Mouse (Mus musculus) thymus, postnatal 0 days (tissue): ENCODE results near the gene Flt1. TPM values are rescaled to one million over a fixed set of nuclear protein-coding genes. Genes with fewer than 3 reads are reported as not detected.

Experiments used
- DNase-seq: peaks from one replicate; pipeline ENCODE4 v3.0.0-alpha.2; 2015; ENCODE audit warnings: low spot score
- polyA plus RNA-seq: library from polyadenylated mRNA; unstranded; fragments of >200 nt; fragmentation: Nextera tagmentation; extraction: Ambion mirVana; gene quantifications from 2 replicates; pipeline ENCODE4 v1.2.1, GENCODE M21; 2015

The Flt1 gene
- polyA plus RNA-seq: 2.0 and 2.9 TPM in 2 replicates

DNA sequence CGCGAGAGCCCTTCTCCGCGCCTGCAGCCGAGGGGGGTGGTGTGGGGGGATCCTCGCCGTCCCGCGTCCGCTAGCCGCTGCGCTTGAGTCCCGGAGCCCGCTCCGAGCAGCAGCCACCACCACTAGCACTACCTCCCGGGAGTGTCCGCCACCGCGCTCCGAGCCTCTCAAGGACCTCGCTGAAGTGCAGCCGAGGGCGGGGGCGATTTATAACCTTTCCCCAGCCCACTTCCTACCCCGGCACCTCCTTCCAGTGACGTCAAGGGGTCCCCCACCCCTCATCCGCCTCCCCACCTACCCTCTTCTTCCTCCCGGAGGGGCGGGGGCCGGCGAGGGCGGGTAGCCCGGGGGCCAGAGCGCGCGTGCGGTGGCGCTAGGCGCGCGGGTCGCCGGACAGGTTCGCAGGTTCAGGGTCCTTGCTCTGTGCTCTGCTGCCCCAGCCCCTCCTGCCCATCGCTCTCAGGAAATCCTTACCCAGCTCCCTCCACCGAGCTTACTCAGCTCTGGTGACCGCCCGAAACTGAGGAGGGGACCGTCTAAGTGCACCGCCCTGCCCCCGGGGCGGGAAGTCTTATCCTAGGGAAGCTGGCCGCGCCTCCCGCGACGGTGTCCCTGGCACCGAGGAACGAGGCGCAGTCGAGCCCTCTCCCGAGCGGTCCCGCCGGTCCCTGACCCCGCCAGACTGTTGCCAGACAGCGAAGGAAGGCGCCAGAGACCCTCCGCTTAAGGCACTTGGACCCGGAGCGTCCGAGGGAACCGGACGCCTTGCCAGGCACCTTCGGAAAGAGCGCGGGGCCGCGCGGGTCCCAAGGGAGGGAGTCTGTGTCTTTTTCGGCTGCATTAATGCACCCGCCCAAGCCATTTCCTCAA lies at the start of gene Flt1:
Gene Flt1 (minus strand): TSS at position 181 of the 870 bp plus-strand sequence.
- DNase-seq: no peak

GRCm38 (mm10) chr5:147775222-147775621 lies 49.4 kb upstream of the Flt1 start:
- DNase-seq: no peak

GRCm38 (mm10) chr5:147769918-147770317 lies 44.1 kb upstream of the Flt1 start:
- no peak for DNase-seq

DNA sequence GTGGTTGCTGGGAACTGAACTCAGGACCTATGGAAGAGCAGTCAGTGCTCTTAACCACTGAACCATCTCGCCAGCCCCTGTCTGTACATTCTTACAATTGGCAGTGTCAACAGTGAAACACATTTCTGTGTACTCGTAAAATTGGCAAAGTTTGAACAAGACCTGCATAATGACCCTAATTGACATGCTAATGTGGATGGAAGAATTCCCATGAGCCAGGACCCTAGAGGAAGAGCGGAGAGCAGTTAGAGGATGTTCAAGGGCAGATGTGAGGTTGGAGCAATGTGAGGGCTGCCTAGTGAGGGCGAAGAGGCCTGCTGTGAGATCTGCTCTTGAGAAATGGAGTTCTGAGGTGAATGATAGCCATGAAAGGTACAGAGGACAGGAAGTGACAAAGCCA lies 38.2 kb upstream of the Flt1 start:
- no peak for DNase-seq

DNA sequence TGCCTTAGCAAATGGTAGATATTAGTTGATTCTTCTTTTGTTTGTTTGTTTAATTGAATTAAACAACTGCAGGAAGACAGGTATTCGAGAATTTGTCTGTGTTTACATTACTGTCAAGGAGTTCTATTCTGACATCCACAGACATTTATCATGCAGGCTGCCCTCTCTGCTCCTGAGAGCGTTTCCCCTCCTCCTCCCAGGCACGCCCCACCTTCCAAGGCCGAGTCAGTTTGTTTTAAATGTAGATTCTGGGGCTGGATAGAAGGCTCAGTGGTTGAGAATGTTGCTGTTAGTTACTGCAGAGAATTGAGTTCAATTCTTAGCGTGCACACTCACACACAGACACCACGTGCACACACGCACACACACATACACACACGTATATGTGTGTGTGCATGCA lies 36.2 kb upstream of the Flt1 start:
- no peak for DNase-seq

DNA sequence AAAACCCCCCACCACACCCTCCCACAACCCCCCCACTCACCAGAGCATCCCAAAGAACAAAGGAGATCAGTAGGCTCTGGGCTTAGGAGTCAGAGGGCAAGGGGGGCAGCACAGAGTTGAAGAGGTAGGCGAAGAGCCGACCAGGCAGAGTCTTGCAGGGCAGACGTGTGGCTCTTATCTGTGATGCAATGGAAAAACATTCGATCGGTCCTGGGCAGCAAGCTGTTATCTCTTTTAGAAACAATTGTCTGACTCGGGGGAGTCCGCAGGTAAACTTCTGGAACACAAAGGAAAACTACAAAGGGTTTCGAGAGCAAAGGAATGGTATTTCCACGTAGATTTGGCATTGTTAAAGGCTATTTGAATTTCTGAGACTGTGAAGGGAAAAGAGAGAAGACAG lies 35.5 kb upstream of the Flt1 start:
- no peak for DNase-seq

GRCm38 (mm10) chr5:147758640-147759319 lies 33.0 kb upstream of the Flt1 start:
- no peak for DNase-seq

DNA sequence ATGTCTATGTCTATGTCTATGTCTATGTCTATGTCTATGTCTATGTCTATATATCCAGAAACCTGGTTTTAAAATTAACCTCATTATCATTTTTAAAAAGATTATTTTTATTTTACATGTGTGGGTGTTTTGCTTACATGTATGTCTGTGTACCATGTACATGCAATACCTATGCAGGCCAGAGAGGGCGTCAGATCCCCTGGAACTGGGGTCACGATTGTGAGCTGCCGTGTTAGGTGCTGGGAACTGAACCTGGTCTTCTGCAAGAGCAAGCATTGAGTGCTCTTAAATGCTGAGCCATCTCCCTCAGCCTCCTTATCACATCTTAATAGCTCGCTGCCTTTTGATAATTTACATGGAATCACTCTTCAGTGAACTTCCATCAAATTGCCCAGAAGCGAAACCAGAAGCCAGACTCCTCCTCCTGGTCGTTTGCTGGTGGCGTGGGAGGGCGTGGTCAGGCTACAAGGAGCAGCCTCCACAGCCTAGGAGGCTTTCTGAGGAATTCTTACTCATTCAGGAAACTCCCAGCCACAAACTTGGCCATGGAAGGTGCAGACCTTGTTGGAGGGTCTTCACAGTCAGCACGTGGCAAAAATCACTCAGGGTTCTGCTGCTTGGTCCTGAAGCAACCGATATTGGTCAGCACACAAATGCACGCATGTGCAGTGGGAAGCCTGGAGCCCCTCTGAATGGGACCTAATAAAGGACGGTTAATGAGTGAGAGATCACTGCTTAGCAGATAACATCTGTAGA lies 32.2 kb upstream of the Flt1 start:
- DNase-seq: no peak

DNA sequence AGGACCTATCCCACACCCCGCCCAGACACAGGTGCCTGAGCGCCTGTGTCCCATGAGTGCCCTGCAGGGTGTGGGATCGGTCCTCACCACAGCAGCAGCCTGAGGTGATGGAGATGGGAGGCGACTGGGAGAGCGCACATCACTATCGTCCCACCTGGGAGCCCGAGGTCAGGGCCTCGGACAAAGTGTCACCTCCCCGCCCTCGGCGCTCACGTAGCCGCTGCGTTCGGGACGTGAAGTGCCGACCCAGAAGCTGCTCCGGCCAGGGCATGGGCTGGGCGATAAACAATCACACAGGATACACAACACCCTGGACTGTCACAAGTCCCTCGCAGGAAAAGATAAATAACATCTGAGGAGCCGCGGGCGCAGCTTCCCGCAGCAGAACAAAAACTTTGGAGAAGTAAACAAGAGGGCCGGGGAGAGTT lies 27.1 kb upstream of the Flt1 start:
- DNase-seq: no peak

DNA sequence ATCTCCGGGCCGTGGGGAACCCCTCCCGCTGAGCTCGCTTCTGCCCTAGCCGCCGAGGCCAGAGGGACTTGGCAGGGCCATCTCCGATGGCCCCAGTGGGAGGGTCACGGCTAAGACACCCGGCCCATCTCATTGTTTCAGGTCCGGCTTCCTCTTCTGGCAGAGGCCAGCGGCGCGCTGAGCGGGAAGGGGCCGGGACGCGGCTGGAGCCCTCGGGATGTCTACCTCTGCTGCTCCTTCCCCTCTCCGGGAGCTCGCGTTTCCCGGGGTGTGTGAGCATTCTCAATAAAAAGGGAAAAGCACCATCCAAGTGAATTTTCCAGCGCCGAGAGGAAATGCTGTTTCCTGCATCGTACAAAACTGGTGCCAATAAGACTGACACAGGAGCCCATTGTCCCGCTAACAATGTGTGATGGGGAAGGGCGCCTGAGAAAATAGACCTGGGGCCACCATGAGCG lies 25.9 kb upstream of the Flt1 start:
- no peak for DNase-seq

- DNase-seq: no peak
Measured at GRCm38 (mm10) chr5:147749972-147750371, 24.2 kb upstream of the Flt1 start.

GRCm38 (mm10) chr5:147748081-147748581 lies 22.3 kb upstream of the Flt1 start:
- DNase-seq: no peak

DNA sequence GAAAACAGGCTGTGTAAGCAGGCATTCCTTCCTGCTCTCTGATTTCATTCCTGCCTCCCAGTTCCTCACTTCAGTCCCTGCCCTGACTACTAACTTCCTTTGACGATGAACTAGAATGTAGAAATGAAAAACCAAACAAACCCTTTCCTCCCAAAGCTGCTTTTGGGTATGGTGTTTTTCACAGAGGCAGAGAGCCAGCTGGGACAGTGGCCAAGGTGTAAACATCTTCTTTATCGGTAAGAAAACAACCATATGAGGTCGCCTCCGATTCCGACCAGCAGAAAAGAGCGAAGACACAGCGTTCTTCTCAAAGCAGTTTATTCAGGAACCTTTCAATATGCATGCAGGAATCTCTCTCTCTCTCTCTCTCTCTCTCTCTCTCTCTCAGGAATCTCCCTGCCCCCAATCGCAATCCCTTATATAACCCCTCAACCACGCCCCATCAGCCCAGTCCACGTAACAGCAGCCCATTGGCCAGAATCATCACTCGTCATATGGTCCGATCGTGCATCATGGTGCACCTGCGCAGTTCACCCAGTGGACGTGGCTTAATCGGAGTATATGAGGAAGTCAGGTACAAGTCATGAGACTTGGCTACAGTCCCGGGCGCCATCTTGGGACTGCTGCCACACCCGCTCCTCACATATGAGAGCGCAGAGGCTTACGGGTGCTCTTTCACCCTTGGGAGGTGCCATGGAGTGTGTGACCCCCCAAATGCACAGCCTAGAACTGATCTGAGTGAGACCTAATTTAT lies 19.3 kb upstream of the Flt1 start:
- no peak for DNase-seq

DNA sequence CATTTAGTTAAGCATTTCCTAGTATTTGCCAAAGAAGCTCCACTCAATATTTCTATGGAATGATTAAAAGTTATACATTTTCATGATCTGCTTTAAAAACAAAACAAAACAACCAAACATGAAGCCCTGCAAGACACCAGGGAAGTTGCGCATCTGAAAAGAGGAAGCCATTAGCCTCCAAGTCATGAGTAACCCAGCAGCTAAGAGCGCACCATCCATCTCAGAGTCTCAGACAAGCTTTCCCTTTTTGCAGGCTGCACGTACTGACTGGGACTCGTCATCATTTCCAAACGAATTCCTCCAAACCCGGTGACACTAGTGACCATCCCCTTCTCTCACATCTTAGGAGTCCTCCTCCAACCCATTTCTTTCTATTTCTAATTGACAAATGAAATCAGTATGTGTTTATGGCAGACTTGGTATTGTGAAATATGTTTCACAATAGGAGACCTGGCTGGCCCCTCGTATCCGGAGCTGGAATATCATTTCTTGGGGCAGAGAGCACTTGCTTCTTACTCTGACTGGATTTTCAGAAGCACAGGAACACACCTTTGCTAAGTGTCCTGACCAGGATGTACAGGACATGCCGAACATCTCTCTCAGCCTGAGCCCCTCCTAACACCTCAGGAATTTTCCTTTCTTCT lies 16.8 kb upstream of the Flt1 start:
- no peak for DNase-seq

- no peak for DNase-seq
Measured at GRCm38 (mm10) chr5:147736766-147737280, 11.0 kb upstream of the Flt1 start.

DNA sequence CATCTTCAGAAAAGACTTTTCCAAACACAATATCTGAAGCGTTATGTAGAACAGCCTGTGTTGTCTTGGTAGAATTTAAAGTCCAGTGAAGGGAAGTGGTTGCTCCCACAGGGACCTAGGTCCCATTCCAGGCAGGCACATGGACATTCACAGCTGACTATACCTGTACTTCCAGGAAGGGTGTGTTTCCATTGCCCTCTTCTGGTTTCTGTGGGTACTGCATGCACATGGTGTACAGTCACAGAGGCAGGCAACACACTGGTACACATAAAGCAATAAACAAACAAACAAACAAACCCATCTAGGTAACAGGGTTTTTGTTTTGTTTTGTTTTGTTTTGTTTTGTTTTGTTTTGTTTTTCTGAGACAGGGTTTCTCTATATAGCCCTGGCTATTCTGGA lies 7.9 kb upstream of the Flt1 start:
- DNase-seq: no peak

GRCm38 (mm10) chr5:147732926-147733325 lies 7.1 kb upstream of the Flt1 start:
- no peak for DNase-seq

GRCm38 (mm10) chr5:147727481-147727880 lies 1.7 kb upstream of the Flt1 start:
- DNase-seq: no peak

DNA sequence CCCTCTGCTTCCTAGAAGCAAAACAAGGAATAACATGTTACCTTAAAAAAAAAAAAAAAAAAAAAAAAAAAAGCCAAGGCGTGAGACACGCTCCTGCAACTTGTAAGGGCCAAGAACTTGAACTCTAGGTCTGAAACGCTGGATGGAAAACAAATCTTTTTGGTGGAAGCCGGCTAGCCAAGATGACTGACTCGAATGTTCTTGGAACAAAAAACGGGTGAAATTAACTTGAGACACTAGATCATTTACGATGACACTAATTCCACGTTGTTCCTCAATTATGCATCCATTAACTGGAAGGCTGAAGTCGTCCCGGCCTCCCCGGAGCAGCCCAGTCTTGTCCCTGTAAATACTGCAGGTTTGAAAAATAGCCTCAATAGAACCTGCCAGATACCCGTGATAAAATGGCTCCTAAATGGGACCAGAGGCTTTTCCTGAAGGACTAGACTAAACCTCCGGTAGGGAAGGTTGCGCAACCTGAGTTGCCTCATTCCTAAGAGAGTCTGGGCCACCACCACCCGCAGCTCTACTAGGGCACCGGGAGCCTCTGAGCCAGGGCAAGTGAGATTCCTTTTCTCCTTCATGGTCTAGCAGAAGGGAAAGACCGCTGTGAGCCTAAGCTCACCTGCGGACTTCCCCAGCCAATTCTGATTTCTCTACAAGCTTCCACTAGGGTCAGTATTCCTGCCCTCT lies 1.0 kb upstream of the Flt1 start:
- no peak for DNase-seq
